Mouse (Mus musculus): ENCODE results near the gene Rasa3. TPM values are rescaled to one million over a fixed set of nuclear protein-coding genes. Genes with fewer than 3 reads are reported as not detected.

The Rasa3 gene
- polyA plus RNA-seq, 1 experiment from 2014 or later, result 18.1 TPM

- Histone ChIP-seq H3K4me3 (no peak overlapping the region), H3K27me3 (ENCODE audit: low read depth, poor library complexity, severe bottlenecking) (no peaks in the 10 kb centered on the region), H3K36me3 (no peaks in the 10 kb centered on the region), H3K4me1 (no peaks in the 10 kb centered on the region), H3K27ac (no peak overlapping the region), H3K9me3 (replicated peaks) (no peaks in the 10 kb centered on the region)
- 91% methylated on average over 6 of the region's 6 CpGs for WGBS
- no peak for DNase-seq (ENCODE audit: low spot score)
Measured at GRCm38 (mm10) chr8:13633107-13633506, 44.3 kb downstream of the Rasa3 start.

GRCm38 (mm10) chr8:13632309-13632708 lies 45.1 kb downstream of the Rasa3 start:
- 93% methylated on average over 6 of the region's 6 CpGs for WGBS

GRCm38 (mm10) chr8:13630754-13631153 lies 46.6 kb downstream of the Rasa3 start:
- DNase-seq (ENCODE audit: low spot score), result no peak
- H3K27ac ChIP-seq, result no peak overlapping the region
- H3K4me3 ChIP-seq, result no peak overlapping the region
- WGBS, result 84% methylated on average over 4 of the region's 4 CpGs
- peaks cover 10% of the 10 kb centered on the region for H3K36me3 ChIP-seq
- no peaks in the 10 kb centered on the region for H3K9me3 ChIP-seq (replicated peaks)
- H3K4me1 ChIP-seq, result no peaks in the 10 kb centered on the region
- no peaks in the 10 kb centered on the region for H3K27me3 ChIP-seq (ENCODE audit: low read depth, poor library complexity, severe bottlenecking)

More at GRCm38 (mm10) chr8:13632309-13632708, 45.1 kb downstream of the Rasa3 start:
- H3K9me3 ChIP-seq (replicated peaks), result no peaks in the 10 kb centered on the region
- peaks cover 3% of the 10 kb centered on the region; the same call in 1 of the 2 replicates for H3K36me3 ChIP-seq
- H3K27me3 ChIP-seq (ENCODE audit: low read depth, poor library complexity, severe bottlenecking), result no peaks in the 10 kb centered on the region
- H3K4me1 ChIP-seq, result no peaks in the 10 kb centered on the region
- no peak overlapping the region for H3K27ac ChIP-seq
- H3K4me3 ChIP-seq, result no peak overlapping the region
- no peak for DNase-seq (ENCODE audit: low spot score)

- DNase-seq (ENCODE audit: low spot score), result no peak
- peaks cover 10% of the 10 kb centered on the region for H3K36me3 ChIP-seq
- 79% methylated on average over 5 of the region's 5 CpGs for whole genome bisulfite sequencing
Measured at GRCm38 (mm10) chr8:13630171-13630570, 47.2 kb downstream of the Rasa3 start.

GRCm38 (mm10) chr8:13629351-13630090 lies 47.9 kb downstream of the Rasa3 start:
- DNase-seq (ENCODE audit: low spot score), result no peak
- H3K27ac ChIP-seq, result no peak overlapping the region
- 85% methylated on average over 10 of the region's 10 CpGs for WGBS
- no peaks in the 10 kb centered on the region for H3K9me3 ChIP-seq (replicated peaks)
- no peak overlapping the region for H3K4me3 ChIP-seq
- H3K4me1 ChIP-seq, result peaks cover 10% of the 10 kb centered on the region
- H3K27me3 ChIP-seq (ENCODE audit: low read depth, poor library complexity, severe bottlenecking), result no peaks in the 10 kb centered on the region
- peaks cover 10% of the 10 kb centered on the region for H3K36me3 ChIP-seq

More at GRCm38 (mm10) chr8:13630171-13630570, 47.2 kb downstream of the Rasa3 start:
- Histone ChIP-seq H3K27ac (no peak overlapping the region), H3K27me3 (ENCODE audit: low read depth, poor library complexity, severe bottlenecking) (no peaks in the 10 kb centered on the region), H3K4me1 (peaks cover 4% of the 10 kb centered on the region), H3K9me3 (replicated peaks) (no peaks in the 10 kb centered on the region), H3K4me3 (no peak overlapping the region)

GRCm38 (mm10) chr8:13628067-13628466 lies 49.3 kb downstream of the Rasa3 start:
- H3K9me3 ChIP-seq (replicated peaks), result no peaks in the 10 kb centered on the region
- WGBS, result 95% methylated on average over 9 of the region's 9 CpGs
- no peak for DNase-seq (ENCODE audit: low spot score)

GRCm38 (mm10) chr8:13627591-13627990 lies 49.8 kb downstream of the Rasa3 start:
- Histone ChIP-seq H3K4me3 (no peak overlapping the region), H3K27ac (no peak overlapping the region)
- 95% methylated on average over 5 of the region's 5 CpGs for WGBS

More at GRCm38 (mm10) chr8:13628067-13628466, 49.3 kb downstream of the Rasa3 start:
- no peaks in the 10 kb centered on the region for H3K27me3 ChIP-seq (ENCODE audit: low read depth, poor library complexity, severe bottlenecking)
- peaks cover 25% of the 10 kb centered on the region for H3K4me1 ChIP-seq
- peaks cover 10% of the 10 kb centered on the region for H3K36me3 ChIP-seq
- H3K27ac ChIP-seq, result no peak overlapping the region
- H3K4me3 ChIP-seq, result no peak overlapping the region

GRCm38 (mm10) chr8:13626114-13626513 lies 51.3 kb downstream of the Rasa3 start:
- no peak for DNase-seq (ENCODE audit: low spot score)
- Histone ChIP-seq H3K36me3 (peaks cover 10% of the 10 kb centered on the region), H3K27ac (no peak overlapping the region), H3K27me3 (ENCODE audit: low read depth, poor library complexity, severe bottlenecking) (no peaks in the 10 kb centered on the region), H3K4me1 (peaks cover 27% of the 10 kb centered on the region), H3K9me3 (replicated peaks) (no peaks in the 10 kb centered on the region), H3K4me3 (no peak overlapping the region)
- WGBS, result 90% methylated on average over 10 of the region's 10 CpGs

More at GRCm38 (mm10) chr8:13627591-13627990, 49.8 kb downstream of the Rasa3 start:
- Histone ChIP-seq H3K4me1 (peaks cover 27% of the 10 kb centered on the region), H3K9me3 (replicated peaks) (no peaks in the 10 kb centered on the region), H3K36me3 (peaks cover 10% of the 10 kb centered on the region), H3K27me3 (ENCODE audit: low read depth, poor library complexity, severe bottlenecking) (no peaks in the 10 kb centered on the region)
- no peak for DNase-seq (ENCODE audit: low spot score)

- Histone ChIP-seq H3K4me3 (no peak overlapping the region), H3K27me3 (ENCODE audit: low read depth, poor library complexity, severe bottlenecking) (no peaks in the 10 kb centered on the region), H3K27ac (peak overlapping the region; percentile 17; the same call in 1 of the 2 replicates), H3K36me3 (peaks cover 10% of the 10 kb centered on the region), H3K9me3 (replicated peaks) (no peaks in the 10 kb centered on the region), H3K4me1 (peaks cover 27% of the 10 kb centered on the region)
- DNase-seq (ENCODE audit: low spot score), result no peak
- 87% methylated on average over 5 of the region's 5 CpGs for WGBS
Measured at GRCm38 (mm10) chr8:13625281-13625970, 52.0 kb downstream of the Rasa3 start.

GRCm38 (mm10) chr8:13624863-13625262 lies 52.5 kb downstream of the Rasa3 start:
- no peaks in the 10 kb centered on the region for H3K27me3 ChIP-seq (ENCODE audit: low read depth, poor library complexity, severe bottlenecking)
- H3K36me3 ChIP-seq, result peaks cover 10% of the 10 kb centered on the region
- H3K4me3 ChIP-seq, result no peak overlapping the region
- H3K9me3 ChIP-seq (replicated peaks), result no peaks in the 10 kb centered on the region
- peaks cover 27% of the 10 kb centered on the region for H3K4me1 ChIP-seq
- peak overlapping the region; percentile 17; the same call in 1 of the 2 replicates for H3K27ac ChIP-seq
- no peak for DNase-seq (ENCODE audit: low spot score)
- 59% methylated on average over 11 of the region's 11 CpGs for WGBS

GRCm38 (mm10) chr8:13623911-13624421 lies 53.4 kb downstream of the Rasa3 start:
- peaks cover 27% of the 10 kb centered on the region for H3K4me1 ChIP-seq
- 81% methylated on average over 10 of the region's 10 CpGs for WGBS
- peak overlapping the region; percentile 61; the same call in 1 of the 2 replicates for H3K27ac ChIP-seq
- peaks cover 10% of the 10 kb centered on the region for H3K36me3 ChIP-seq
- H3K27me3 ChIP-seq (ENCODE audit: low read depth, poor library complexity, severe bottlenecking), result no peaks in the 10 kb centered on the region
- no peaks in the 10 kb centered on the region for H3K9me3 ChIP-seq (replicated peaks)
- no peak for DNase-seq (ENCODE audit: low spot score)
- H3K4me3 ChIP-seq, result no peak overlapping the region

- Histone ChIP-seq H3K4me3 (no peak overlapping the region), H3K27ac (peak overlapping the region; percentile 61), H3K9me3 (replicated peaks) (no peaks in the 10 kb centered on the region), H3K36me3 (peaks cover 10% of the 10 kb centered on the region), H3K4me1 (peaks cover 27% of the 10 kb centered on the region), H3K27me3 (ENCODE audit: low read depth, poor library complexity, severe bottlenecking) (no peaks in the 10 kb centered on the region)
- WGBS, result 66% methylated on average over 9 of the region's 9 CpGs
- DNase-seq (ENCODE audit: low spot score), result no peak
Measured at GRCm38 (mm10) chr8:13623038-13623750, 54.2 kb downstream of the Rasa3 start.

Measured in limb, embryonic 10.5 days (tissue).